Mouse (Mus musculus): ENCODE measurements at regions not wholly inside any gene's neighbourhood (a gene's known extent, or its start where the extent isn't known, plus 50 kb on each side); places are given as distances from the start of the nearest gene placed in this dataset.
A peak's percentile ranks its signal among the peaks of the same experiment; 100 is the strongest.
"Not testable (repeated sequence)": the region's sequence is repeated elsewhere in the genome, so short reads cannot be mapped to it uniquely, and the experiment has no call there.

GRCm38 (mm10) chr3:11323101-11323500 lies 987.6 kb upstream of the Gm38303 start:
- Histone ChIP-seq H3K4me2 (ENCODE audit: low read depth, low read length) (no peak overlapping the region), H3K27ac (ENCODE audit: low read depth, low read length) (no peak overlapping the region), H3K4me1 (ENCODE audit: control insufficient read depth, insufficient read depth, low read length) (no peaks in the 10 kb centered on the region), H3K9me3 (ENCODE audit: control insufficient read depth, low read length) (no peaks in the 10 kb centered on the region), H3K36me3 (ENCODE audit: control insufficient read depth, insufficient read depth, low read length) (no peaks in the 10 kb centered on the region), H3K27me3 (ENCODE audit: control insufficient read depth, insufficient read depth, low read length) (no peaks in the 10 kb centered on the region), H3K9ac (replicated peaks; ENCODE audit: low read depth, low read length) (no peak overlapping the region), H3K4me3 (ENCODE audit: low read depth, low read length) (no peak overlapping the region)
- no peak for ATAC-seq (ENCODE audit: low read depth)
- WGBS: 58% methylated on average over 2 of the region's 2 CpGs

GRCm38 (mm10) chr3:11293001-11293400 lies 957.5 kb upstream of the Gm38303 start:
- Histone ChIP-seq H3K27me3 (ENCODE audit: control insufficient read depth, insufficient read depth, low read length) (no peaks in the 10 kb centered on the region), H3K4me1 (ENCODE audit: control insufficient read depth, insufficient read depth, low read length) (no peaks in the 10 kb centered on the region), H3K9ac (replicated peaks; ENCODE audit: low read depth, low read length) (no peak overlapping the region), H3K4me2 (ENCODE audit: low read depth, low read length) (no peak overlapping the region), H3K27ac (ENCODE audit: low read depth, low read length) (no peak overlapping the region), H3K9me3 (ENCODE audit: control insufficient read depth, low read length) (no peaks in the 10 kb centered on the region), H3K36me3 (ENCODE audit: control insufficient read depth, insufficient read depth, low read length) (no peaks in the 10 kb centered on the region), H3K4me3 (ENCODE audit: low read depth, low read length) (no peak overlapping the region)
- ATAC-seq (ENCODE audit: low read depth): no peak
- 65% methylated on average over 3 of the region's 3 CpGs for WGBS

DNA sequence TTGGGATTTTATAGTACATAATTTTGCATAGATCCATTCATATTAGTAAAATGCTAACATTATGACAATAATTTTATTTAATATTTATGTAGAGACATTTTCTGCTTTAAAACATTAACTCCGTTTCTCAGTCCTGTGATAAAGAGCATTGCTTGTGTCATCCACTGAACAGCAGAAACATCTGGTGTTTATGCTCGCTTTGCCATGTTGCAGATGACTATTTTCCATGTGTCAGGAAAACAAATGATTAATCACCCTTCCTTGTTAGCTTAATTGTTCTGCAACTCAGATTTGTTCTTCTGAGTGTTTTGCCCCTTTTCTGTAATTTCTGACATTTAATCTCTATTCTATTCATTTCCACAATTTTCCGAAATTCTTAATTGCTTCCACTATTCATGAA lies 925.6 kb upstream of the Gm38303 start:
- WGBS: 73% methylated on average over 3 of the region's 3 CpGs
- Histone ChIP-seq H3K4me3 (ENCODE audit: low read depth, low read length) (no peak overlapping the region), H3K4me2 (ENCODE audit: low read depth, low read length) (no peak overlapping the region), H3K4me1 (ENCODE audit: control insufficient read depth, insufficient read depth, low read length) (no peaks in the 10 kb centered on the region), H3K9me3 (ENCODE audit: control insufficient read depth, low read length) (no peaks in the 10 kb centered on the region), H3K9ac (replicated peaks; ENCODE audit: low read depth, low read length) (no peak overlapping the region), H3K36me3 (ENCODE audit: control insufficient read depth, insufficient read depth, low read length) (no peaks in the 10 kb centered on the region), H3K27me3 (ENCODE audit: control insufficient read depth, insufficient read depth, low read length) (no peaks in the 10 kb centered on the region), H3K27ac (ENCODE audit: low read depth, low read length) (no peak overlapping the region)
- ATAC-seq (ENCODE audit: low read depth): no peak

GRCm38 (mm10) chr3:11213996-11214395 lies 878.5 kb upstream of the Gm38303 start:
- ATAC-seq (ENCODE audit: low read depth): no peak
- no peak overlapping the region for H3K4me3 ChIP-seq (ENCODE audit: low read depth, low read length)
- H3K27ac ChIP-seq (ENCODE audit: low read depth, low read length): no peak overlapping the region
- no peaks in the 10 kb centered on the region for H3K27me3 ChIP-seq (ENCODE audit: control insufficient read depth, insufficient read depth, low read length)
- no peaks in the 10 kb centered on the region for H3K9me3 ChIP-seq (ENCODE audit: control insufficient read depth, low read length)
- H3K4me2 ChIP-seq (ENCODE audit: low read depth, low read length): no peak overlapping the region
- H3K4me1 ChIP-seq (ENCODE audit: control insufficient read depth, insufficient read depth, low read length): no peaks in the 10 kb centered on the region
- H3K36me3 ChIP-seq (ENCODE audit: control insufficient read depth, insufficient read depth, low read length): no peaks in the 10 kb centered on the region
- WGBS: 99% methylated on average over 2 of the region's 2 CpGs
- H3K9ac ChIP-seq (replicated peaks; ENCODE audit: low read depth, low read length): no peak overlapping the region

GRCm38 (mm10) chr3:11212921-11213648 lies 877.6 kb upstream of the Gm38303 start:
- H3K27ac ChIP-seq (ENCODE audit: low read depth, low read length); H3K4me1 ChIP-seq (ENCODE audit: control insufficient read depth, insufficient read depth, low read length); H3K9ac ChIP-seq (replicated peaks; ENCODE audit: low read depth, low read length); H3K4me3 ChIP-seq (ENCODE audit: low read depth, low read length); ATAC-seq (ENCODE audit: low read depth); H3K36me3 ChIP-seq (ENCODE audit: control insufficient read depth, insufficient read depth, low read length); H3K9me3 ChIP-seq (ENCODE audit: control insufficient read depth, low read length); H3K27me3 ChIP-seq (ENCODE audit: control insufficient read depth, insufficient read depth, low read length): not testable (repeated sequence)
- H3K4me2 ChIP-seq (ENCODE audit: low read depth, low read length): 0 out of 2 replicates have a peak overlapping the region, but pooled peaks have one; percentile 8
- WGBS: 29% methylated on average over 9 of the region's 9 CpGs

DNA sequence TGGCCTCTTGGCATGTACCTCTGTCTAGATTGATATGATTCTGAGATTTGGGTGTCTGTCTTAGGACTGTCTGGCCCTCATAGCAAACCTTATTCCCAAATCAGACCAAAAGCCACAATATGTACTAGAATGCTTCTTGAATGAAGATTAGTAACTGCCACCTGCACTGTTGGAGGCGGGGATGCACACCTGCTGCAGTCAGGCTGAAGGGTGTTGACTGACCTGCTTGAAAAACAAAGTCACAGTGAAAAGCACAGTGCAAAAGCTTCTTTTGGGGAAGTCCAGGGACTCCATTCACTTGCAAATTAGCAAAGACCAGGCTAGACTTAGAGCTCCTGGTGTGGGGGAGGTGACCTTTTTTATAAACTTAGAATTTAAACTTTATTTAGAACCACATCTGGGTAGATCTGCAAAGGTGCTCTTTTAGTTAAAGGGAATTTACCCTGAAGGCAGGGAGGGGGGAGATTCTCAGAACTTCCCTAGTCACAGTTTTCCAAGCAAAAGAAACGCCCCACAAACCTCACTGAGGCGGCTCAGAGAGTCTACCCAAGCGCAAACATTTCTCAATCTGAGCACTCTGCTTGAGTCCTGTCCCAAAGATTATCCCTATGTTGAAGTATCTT lies 876.9 kb upstream of the Gm38303 start:
- not testable (repeated sequence) for H3K27me3 ChIP-seq (ENCODE audit: control insufficient read depth, insufficient read depth, low read length); H3K4me2 ChIP-seq (ENCODE audit: low read depth, low read length); H3K9me3 ChIP-seq (ENCODE audit: control insufficient read depth, low read length); H3K9ac ChIP-seq (replicated peaks; ENCODE audit: low read depth, low read length); H3K36me3 ChIP-seq (ENCODE audit: control insufficient read depth, insufficient read depth, low read length); H3K4me1 ChIP-seq (ENCODE audit: control insufficient read depth, insufficient read depth, low read length); H3K27ac ChIP-seq (ENCODE audit: low read depth, low read length); H3K4me3 ChIP-seq (ENCODE audit: low read depth, low read length); ATAC-seq (ENCODE audit: low read depth)
- WGBS: 46% methylated on average over 4 of the region's 4 CpGs

DNA sequence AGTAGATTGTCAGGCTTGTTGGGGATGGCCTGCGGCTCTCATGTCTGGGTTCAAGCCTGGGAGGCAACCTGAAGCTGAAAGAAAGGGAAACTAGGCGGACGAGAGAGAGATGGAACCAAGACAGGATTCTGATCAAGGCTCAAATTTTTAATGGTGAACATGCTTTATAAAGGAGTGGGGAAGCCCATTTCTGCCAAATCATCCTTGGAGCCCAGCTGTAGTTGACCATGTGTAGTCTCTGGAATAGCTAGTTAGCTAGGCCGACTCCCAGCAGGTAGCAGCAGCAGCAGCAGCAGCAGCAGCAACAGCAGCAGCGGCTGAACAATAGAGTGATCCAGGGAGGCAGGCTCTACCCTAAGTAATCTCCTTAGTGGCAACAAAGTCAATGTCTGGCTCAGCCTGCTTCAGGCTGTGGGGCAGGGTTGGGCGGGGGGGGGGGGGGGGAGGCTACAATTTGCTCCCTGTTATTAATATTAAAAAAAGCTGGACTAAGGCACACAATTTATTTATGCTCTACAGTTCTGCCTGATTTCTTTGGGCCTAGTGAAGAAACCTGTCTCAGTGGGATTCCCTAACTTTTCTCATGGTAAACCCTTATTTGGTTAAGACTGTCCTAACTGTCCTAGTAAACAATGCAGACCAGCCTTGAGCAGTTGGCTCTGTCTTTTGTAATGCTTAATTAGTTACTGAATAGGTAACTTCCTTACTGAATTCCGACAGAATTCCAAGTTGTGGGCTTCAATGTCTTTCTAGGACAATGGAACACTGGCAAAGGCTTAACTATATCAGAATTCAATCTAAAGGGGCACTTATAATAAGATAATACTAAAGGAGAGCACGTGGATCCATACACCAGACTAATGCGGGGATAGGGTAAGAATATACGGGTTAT lies 875.7 kb upstream of the Gm38303 start:
- WGBS: 66% methylated on average over 10 of the region's 10 CpGs
- ATAC-seq (ENCODE audit: low read depth); H3K27me3 ChIP-seq (ENCODE audit: control insufficient read depth, insufficient read depth, low read length); H3K27ac ChIP-seq (ENCODE audit: low read depth, low read length); H3K4me3 ChIP-seq (ENCODE audit: low read depth, low read length); H3K36me3 ChIP-seq (ENCODE audit: control insufficient read depth, insufficient read depth, low read length); H3K9ac ChIP-seq (replicated peaks; ENCODE audit: low read depth, low read length); H3K4me1 ChIP-seq (ENCODE audit: control insufficient read depth, insufficient read depth, low read length); H3K4me2 ChIP-seq (ENCODE audit: low read depth, low read length); H3K9me3 ChIP-seq (ENCODE audit: control insufficient read depth, low read length): not testable (repeated sequence)

DNA sequence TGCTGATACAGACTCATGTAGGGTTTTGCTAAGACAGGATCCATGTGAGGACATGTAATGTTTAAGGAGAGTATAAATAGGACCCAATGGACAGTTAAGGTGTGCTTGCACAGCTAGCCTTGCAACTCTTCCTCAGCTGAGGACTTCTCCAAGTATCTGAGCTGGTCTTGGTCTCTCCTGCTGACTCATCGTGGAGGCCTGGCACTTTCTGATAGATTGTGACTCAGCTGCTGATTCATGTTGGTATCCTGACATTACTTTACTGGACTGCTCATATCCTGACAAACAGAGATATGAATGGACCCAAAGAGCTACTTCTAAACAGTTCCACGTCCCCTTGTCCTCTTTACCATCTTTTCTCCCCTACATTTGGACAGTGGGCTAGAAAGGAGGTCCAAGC lies 838.5 kb upstream of the Gm38303 start:
- WGBS: 76% methylated on average over 2 of the region's 2 CpGs
- no peaks in the 10 kb centered on the region for H3K4me1 ChIP-seq (ENCODE audit: control insufficient read depth, insufficient read depth, low read length)
- H3K4me3 ChIP-seq (ENCODE audit: low read depth, low read length): no peak overlapping the region
- no peak for ATAC-seq (ENCODE audit: low read depth)
- H3K27ac ChIP-seq (ENCODE audit: low read depth, low read length): no peak overlapping the region
- H3K9ac ChIP-seq (replicated peaks; ENCODE audit: low read depth, low read length): no peak overlapping the region
- H3K36me3 ChIP-seq (ENCODE audit: control insufficient read depth, insufficient read depth, low read length): no peaks in the 10 kb centered on the region
- no peaks in the 10 kb centered on the region for H3K9me3 ChIP-seq (ENCODE audit: control insufficient read depth, low read length)
- H3K27me3 ChIP-seq (ENCODE audit: control insufficient read depth, insufficient read depth, low read length): no peaks in the 10 kb centered on the region
- no peak overlapping the region for H3K4me2 ChIP-seq (ENCODE audit: low read depth, low read length)

DNA sequence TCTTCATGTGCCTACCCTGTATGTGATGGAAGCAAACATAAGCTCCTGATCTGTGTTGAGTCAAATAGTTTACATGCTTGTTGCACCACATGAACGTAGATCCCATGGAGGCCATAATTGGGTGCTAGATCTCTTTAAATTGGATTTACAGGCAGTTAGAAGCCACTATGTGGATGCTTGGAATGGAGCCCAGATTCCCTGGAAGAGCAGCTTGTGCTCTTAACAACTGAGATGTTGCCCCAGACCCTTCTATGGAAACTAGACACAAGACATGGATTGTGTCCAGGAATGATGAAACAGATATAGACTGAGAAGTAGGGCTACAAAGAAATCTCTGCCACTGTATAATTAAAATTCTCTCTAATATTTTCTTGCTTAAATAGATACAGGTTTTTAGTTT lies 819.9 kb upstream of the Gm38303 start:
- no peak overlapping the region for H3K27ac ChIP-seq (ENCODE audit: low read depth, low read length)
- no peaks in the 10 kb centered on the region for H3K27me3 ChIP-seq (ENCODE audit: control insufficient read depth, insufficient read depth, low read length)
- H3K4me2 ChIP-seq (ENCODE audit: low read depth, low read length): no peak overlapping the region
- H3K9me3 ChIP-seq (ENCODE audit: control insufficient read depth, low read length): no peaks in the 10 kb centered on the region
- peak; percentile 11; the same call in 1 of the 2 replicates for ATAC-seq (ENCODE audit: low read depth)
- WGBS: 58% methylated on average over 1 of the region's 1 CpGs
- H3K4me3 ChIP-seq (ENCODE audit: low read depth, low read length): no peak overlapping the region
- no peaks in the 10 kb centered on the region for H3K36me3 ChIP-seq (ENCODE audit: control insufficient read depth, insufficient read depth, low read length)
- H3K9ac ChIP-seq (replicated peaks; ENCODE audit: low read depth, low read length): no peak overlapping the region
- H3K4me1 ChIP-seq (ENCODE audit: control insufficient read depth, insufficient read depth, low read length): no peaks in the 10 kb centered on the region
